Mouse (Mus musculus): ENCODE measurements around the gene Olfr1148.

The Olfr1148 gene

DNA sequence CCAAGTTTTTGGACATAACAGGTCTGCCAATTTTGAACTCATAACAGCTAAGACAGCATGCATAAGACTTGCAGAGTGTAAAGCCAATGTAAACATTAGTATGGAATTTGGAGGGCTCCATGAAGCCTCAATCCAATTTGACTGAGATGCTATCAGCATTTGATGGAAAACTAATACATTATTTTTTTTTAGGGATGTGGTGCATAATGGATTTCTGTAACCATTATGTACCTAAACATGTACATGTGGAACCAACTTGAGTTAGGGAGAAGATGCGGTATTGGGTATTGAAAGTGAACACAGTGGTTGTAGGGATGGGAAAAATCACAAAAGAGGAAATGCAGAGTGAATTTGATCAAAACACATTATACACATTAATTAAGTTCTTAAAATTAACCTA, at the start of gene Olfr1148:
Gene Olfr1148 (plus strand): TSS at position 301 of the 400 bp plus-strand sequence.
- no peak for TF ChIP-seq GATA4 (IDR thresholded peaks at IDR 0.05; ENCODE audit: insufficient replicate concordance, low read length)

DNA sequence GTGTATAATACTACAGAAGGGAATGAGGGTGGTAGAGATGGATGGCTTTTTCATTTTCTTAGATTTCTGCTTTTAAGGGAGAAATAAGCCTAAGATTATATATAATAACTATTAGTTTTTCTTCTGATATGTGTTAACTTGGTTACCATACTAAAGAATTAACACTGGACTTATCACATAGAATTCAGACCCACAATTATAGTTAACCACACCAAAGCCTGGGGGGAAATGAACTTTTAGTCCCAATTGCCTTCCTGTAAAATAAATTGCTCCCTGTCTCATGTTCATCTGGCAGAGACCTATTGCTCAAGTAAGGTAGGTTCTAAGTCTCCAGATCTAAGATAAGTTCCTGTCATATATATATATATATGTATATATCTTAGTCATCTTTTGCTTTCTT, 30.0 kb upstream of the Olfr1148 start, which contains the start of gene Olfr1143:
Gene Olfr1143 (plus strand): TSS at position 301 of the 400 bp plus-strand sequence.
- TF ChIP-seq GATA4 (IDR thresholded peaks at IDR 0.05; ENCODE audit: insufficient replicate concordance, low read length), result no peak

DNA sequence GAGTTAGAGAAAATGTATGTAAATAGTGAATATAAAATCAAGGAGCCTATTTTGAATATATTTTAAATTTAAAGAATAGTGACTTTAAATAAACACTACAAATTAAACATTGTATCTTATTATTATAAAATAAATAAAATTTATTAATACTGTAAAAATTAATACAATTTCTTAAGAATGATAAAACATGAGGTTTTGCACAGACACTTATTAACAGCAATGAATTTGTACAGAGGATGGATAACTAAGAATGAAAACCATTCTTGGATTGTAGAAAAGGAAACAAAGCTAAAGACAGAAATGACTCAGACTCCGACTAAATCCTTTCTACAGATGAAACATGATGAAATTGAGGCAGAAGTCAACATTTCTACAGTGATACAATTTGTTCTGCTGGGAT, 20.8 kb upstream of the Olfr1148 start, which contains the start of gene Olfr1145:
Gene Olfr1145 (plus strand): TSS at position 301 of the 400 bp plus-strand sequence.
- TF ChIP-seq GATA4 (IDR thresholded peaks at IDR 0.05; ENCODE audit: insufficient replicate concordance, low read length), result no peak

DNA sequence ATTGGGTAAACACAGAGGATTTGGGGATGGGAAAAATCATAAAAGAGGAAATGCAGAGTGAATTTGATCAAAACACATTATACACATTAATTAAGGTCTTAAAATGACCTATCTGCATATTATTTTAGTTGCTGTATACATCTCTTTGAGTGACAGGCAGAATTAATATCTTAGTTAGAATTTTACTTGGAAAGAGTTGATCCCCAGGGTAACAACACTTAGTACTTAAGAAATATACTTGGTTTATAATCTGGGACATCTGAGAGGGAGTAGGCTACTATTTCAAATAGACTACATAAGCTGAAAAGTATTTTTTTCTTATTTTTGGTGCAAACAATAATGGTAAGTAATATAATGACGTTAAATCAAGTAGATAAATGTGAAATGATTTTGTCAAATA, 13.4 kb downstream of the Olfr1148 start, which contains the start of gene Olfr1150-ps1:
Gene Olfr1150-ps1 (plus strand): TSS at position 301 of the 400 bp plus-strand sequence.
- TF ChIP-seq GATA4 (IDR thresholded peaks at IDR 0.05; ENCODE audit: insufficient replicate concordance, low read length), result no peak

DNA sequence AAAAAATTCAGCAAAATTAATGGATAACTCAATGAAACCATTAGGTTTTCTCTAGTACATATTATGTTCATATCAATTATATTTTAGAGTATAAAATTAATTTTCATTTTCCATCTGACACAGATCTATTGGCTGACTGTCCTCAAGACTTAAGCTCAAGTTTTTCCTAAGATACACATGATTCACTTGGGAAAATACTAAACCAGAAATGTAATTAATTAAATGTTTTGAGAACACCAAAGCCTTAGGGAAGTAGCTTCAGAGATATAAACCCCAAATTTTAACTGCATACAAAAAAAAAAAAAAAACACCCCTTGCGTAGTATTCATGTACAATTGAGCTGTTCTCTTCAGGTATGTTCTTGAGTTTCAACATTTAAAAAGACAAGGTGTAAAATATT, 25.2 kb downstream of the Olfr1148 start, which contains the start of gene Olfr1151:
Gene Olfr1151 (plus strand): TSS at position 301 of the 400 bp plus-strand sequence.
- no peak for TF ChIP-seq GATA4 (IDR thresholded peaks at IDR 0.05; ENCODE audit: insufficient replicate concordance, low read length)

DNA sequence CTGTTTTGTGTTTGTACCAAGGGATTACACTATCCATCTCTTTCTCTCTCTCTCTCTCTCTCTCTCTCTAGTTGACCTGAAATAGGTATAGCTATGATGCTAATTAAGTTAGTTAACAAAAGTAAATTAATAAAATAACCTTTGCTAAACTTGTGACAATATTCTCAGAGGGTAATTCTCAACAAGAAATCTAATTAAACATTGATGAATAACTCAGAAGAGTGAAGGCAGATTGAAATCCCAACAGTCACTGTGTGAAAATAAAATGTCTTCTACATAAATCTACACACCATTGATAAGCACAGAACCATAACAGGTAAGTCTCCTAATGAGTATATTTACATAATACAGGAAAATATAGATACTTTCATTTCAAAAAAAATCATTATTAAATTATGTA, 35.9 kb downstream of the Olfr1148 start, which contains the start of gene Olfr1152:
Gene Olfr1152 (plus strand): TSS at position 301 of the 400 bp plus-strand sequence.
- TF ChIP-seq GATA4 (IDR thresholded peaks at IDR 0.05; ENCODE audit: insufficient replicate concordance, low read length), result no peak

All from liver, adult (tissue).